Mouse (Mus musculus): ENCODE data around the gene Creb5.

GRCm38 (mm10) chr6:53363535-53363934 is 76.5 kb downstream of the Creb5 start:
- no peak for TF ChIP-seq TAL1 (IDR thresholded peaks at IDR 0.05; ENCODE audit: low read length)
- TF ChIP-seq GATA1 (IDR thresholded peaks at IDR 0.05; ENCODE audit: low read length) = no peak

Measured in erythroblast, embryonic 14.5 days (primary cell).